Mouse (Mus musculus) central nervous system, embryonic 14 days (tissue): ENCODE results near the gene Ppfia3. TPM values are rescaled to one million over a fixed set of nuclear protein-coding genes. Genes with fewer than 3 reads are reported as not detected.

Experiments used
- polyA plus RNA-seq: library from polyadenylated mRNA; depleted of rRNA; stranded (reverse); fragments of >200 nt; gene quantifications from 2 replicates; pipeline ENCODE4 v1.2.3, GENCODE M21; 2012; rRNA removed

The Ppfia3 gene
- 44.2 and 45.9 TPM in 2 replicates for polyA plus RNA-seq

DNA sequence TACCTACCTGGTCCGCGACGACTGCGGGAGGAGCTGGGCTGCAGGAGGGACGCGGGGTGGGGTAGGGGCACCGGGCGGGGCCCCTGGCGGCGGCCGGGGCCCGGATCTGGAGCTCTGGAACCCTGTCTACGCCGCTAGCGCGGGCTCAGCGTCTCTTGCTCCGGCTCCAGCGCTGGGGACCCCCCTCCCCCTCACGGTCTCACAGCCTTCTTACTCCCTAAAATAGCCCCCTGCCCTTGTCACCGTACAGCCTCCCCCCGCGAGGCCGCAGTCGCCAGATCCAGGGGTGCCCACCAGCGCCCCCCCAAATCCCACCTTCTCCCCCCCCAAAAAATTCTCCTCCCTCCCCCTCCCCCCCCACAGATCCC lies at the start of gene Ppfia3:
Ppfia3 (minus strand) TSS at position 368 of the 368 bp plus-strand sequence.

GRCm38 (mm10) chr7:45413113-45413863 lies 46.5 kb upstream of the Ppfia3 start, which contains the start of gene Ntf5:
Gene Ntf5 (plus strand): TSS chr7:45413695.

DNA sequence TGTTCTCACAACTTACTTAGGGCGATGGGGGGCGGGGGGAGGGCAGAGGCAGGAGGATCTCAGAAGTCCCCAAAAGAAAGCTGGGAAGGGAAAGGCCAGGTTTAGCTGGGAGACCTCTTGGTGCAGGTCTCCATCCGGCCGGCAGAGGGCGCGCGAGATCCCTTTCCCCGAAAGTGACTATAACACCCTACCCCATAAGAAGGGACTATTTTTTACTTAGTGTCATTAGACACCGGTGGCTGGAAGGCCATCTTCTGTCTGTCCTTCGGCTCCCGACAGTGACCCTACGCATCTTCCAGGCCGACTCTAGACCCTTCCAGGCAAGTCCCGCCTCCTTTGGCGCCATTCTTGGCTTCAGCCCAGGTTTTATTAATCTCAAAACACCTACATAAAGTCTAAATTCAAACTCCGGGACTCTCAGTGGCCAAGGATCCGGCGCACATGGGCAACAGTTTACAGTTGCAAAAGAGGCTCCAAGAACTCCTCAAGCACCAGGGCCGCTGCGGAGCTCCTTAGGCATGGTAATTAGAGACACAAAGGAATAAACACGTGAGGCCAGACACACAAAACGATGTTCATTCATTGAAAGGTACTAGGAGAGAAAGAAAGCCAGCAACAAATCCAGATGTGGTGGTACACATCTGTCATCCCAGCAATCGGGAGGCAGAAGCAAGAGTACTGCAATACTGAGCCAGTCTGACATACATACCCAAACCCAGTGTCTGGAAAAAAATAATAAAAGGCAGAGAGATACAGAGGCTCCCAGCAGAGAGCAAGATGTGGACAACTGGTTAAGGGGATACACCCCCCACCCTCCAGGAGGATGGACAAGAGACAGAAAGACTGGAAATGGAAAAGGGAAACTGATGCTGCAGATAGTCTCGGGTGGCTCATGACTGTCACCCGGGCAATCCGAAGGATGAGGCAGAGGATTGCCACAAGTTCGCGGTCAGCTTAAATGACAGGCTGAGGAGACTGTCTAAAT lies 38.6 kb upstream of the Ppfia3 start, which contains the start of gene Kcna7:
Kcna7 (plus strand) TSS at position 563 of the 985 bp plus-strand sequence.

GRCm38 (mm10) chr7:45395578-45396336 lies 28.9 kb upstream of the Ppfia3 start, which contains the start of gene Snrnp70:
Gene Snrnp70 (minus strand): TSS chr7:45395742.

GRCm38 (mm10) chr7:45370475-45371311 lies 3.9 kb upstream of the Ppfia3 start, which contains the start of gene Lin7b:
Gene Lin7b (minus strand): TSS chr7:45370583.

DNA sequence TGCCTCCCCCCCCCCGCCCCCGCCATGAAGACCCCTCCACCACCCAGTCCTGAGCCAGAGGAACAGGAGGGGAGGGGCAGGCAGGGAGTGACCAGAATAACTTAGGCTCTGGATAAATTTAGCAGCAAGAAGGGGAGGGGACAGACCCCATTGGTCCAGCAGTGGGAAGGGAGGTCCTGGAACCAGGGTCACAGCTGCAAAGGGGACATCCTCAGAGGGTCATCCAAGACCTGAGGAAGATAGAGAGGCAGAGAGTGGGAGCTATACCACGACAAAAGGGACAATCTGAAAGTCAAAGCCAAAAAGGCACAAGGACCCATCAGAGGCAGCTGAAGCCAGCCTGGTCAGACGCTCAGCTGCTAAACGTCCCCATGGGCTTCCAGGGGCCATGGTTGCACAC lies 31.8 kb downstream of the Ppfia3 start, which contains the start of gene Hrc:
Hrc (plus strand) TSS at position 235 of the 400 bp plus-strand sequence.

DNA sequence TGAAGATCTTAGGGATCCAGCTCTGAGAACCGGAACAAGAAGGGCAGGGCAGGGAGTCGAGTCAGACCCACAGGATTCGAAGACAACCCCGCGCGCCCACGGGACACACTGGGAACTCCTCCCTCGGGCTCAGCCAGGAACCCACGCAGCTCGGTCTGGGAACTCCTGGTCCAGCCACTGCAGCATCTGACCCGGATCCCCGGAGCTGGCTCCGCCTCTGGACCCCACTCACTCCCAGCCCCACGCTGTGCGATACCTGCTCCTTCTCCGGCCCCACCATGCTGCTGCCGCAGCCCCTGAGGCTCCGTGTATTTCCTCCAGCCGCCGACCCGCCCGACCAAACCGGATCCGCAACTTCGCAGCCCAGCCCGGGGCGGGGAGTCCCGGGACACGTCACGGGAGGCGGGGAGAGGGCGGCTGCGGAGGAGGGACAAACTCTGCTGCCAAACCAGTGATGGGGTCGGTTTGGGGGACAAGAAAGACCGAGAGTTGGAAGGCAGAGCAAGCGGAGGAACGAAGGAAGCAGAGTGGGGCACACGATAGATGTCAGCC lies 33.3 kb downstream of the Ppfia3 start, which contains the start of gene Trpm4:
Trpm4 (minus strand) TSS at position 350 of the 552 bp plus-strand sequence.

Other genes starting within 250 kb of the Ppfia3 start
- gene Rps11, start 242.6 kb downstream of the Ppfia3 start, polyA plus RNA-seq, result 611 and 637 TPM in 2 replicates
- 2,227 and 2,905 TPM in 2 replicates for gene Rpl13a, start 238.3 kb downstream of the Ppfia3 start, polyA plus RNA-seq
- 0.25 TPM in 2 replicates for gene Gm45713, start 230.8 kb downstream of the Ppfia3 start, polyA plus RNA-seq
- gene Flt3l, start 230.6 kb downstream of the Ppfia3 start, polyA plus RNA-seq, result 7.7 and 10.8 TPM in 2 replicates
- 129 and 134 TPM in 2 replicates for gene Pih1d1, start 212.7 kb downstream of the Ppfia3 start, polyA plus RNA-seq
- 31.8 and 33.0 TPM in 2 replicates for gene Aldh16a1, start 212.4 kb downstream of the Ppfia3 start, polyA plus RNA-seq
- gene Slc17a7, start 203.1 kb downstream of the Ppfia3 start, polyA plus RNA-seq, result 12.2 and 25.0 TPM in 2 replicates
- 0.05 and 0.21 TPM in 2 replicates for gene Gfy, start 187.4 kb downstream of the Ppfia3 start, polyA plus RNA-seq
- 0.20 and 0.23 TPM in 2 replicates for gene Pth2, start 186.0 kb downstream of the Ppfia3 start, polyA plus RNA-seq
- gene Ccdc155, start 162.1 kb downstream of the Ppfia3 start, polyA plus RNA-seq, result 0.88 and 1.1 TPM in 2 replicates
- gene Dkkl1, start 154.9 kb downstream of the Ppfia3 start, polyA plus RNA-seq, result 2.0 and 3.2 TPM in 2 replicates
- gene Tead2, start 151.3 kb downstream of the Ppfia3 start, polyA plus RNA-seq, result 257 and 271 TPM in 2 replicates
- 1.6 and 1.8 TPM in 2 replicates for gene Cd37, start 127.9 kb downstream of the Ppfia3 start, polyA plus RNA-seq
- gene Slc6a16, start 125.9 kb downstream of the Ppfia3 start, polyA plus RNA-seq, result 0.61 and 0.96 TPM in 2 replicates
- gene Slc6a21, start 89.5 kb downstream of the Ppfia3 start, polyA plus RNA-seq, result not detected in 2 replicates
- gene Trpm4, start 33.2 kb downstream of the Ppfia3 start, polyA plus RNA-seq, result 16.8 and 23.9 TPM in 2 replicates
- 1.1 and 3.8 TPM in 2 replicates for gene Hrc, start 31.7 kb downstream of the Ppfia3 start, polyA plus RNA-seq
- 14.4 and 15.8 TPM in 2 replicates for gene Lin7b, start 3.6 kb upstream of the Ppfia3 start, polyA plus RNA-seq
- gene Snrnp70, start 28.7 kb upstream of the Ppfia3 start, polyA plus RNA-seq, result 864 and 911 TPM in 2 replicates
- not detected in 2 replicates for gene Kcna7, start 38.6 kb upstream of the Ppfia3 start, polyA plus RNA-seq
- gene Ntf5, start 46.7 kb upstream of the Ppfia3 start, polyA plus RNA-seq, result 0.10 and 0.91 TPM in 2 replicates
- 1.1 and 1.3 TPM in 2 replicates for gene Lhb, start 53.8 kb upstream of the Ppfia3 start, polyA plus RNA-seq
- gene Gys1, start 67.8 kb upstream of the Ppfia3 start, polyA plus RNA-seq, result 22.6 and 27.0 TPM in 2 replicates
- 139 and 159 TPM in 2 replicates for gene Ruvbl2, start 71.1 kb upstream of the Ppfia3 start, polyA plus RNA-seq
- 1,642 and 1,691 TPM in 2 replicates for gene Ftl1, start 92.9 kb upstream of the Ppfia3 start, polyA plus RNA-seq
- gene Bax, start 99.9 kb upstream of the Ppfia3 start, polyA plus RNA-seq, result 196 and 200 TPM in 2 replicates
- 0.12 and 0.45 TPM in 2 replicates for gene Tulp2, start 114.9 kb upstream of the Ppfia3 start, polyA plus RNA-seq
- gene Gm45808, start 119.8 kb upstream of the Ppfia3 start, polyA plus RNA-seq, result 0.16 TPM in 1 of 2 replicates, not detected in the other
- gene Dhdh, start 121.8 kb upstream of the Ppfia3 start, polyA plus RNA-seq, result 2.2 and 2.7 TPM in 2 replicates
- gene Nucb1, start 143.4 kb upstream of the Ppfia3 start, polyA plus RNA-seq, result 104 and 148 TPM in 2 replicates
- gene Ppp1r15a, start 159.2 kb upstream of the Ppfia3 start, polyA plus RNA-seq, result 15.9 and 19.8 TPM in 2 replicates
- 3.1 and 9.6 TPM in 2 replicates for gene Plekha4, start 159.3 kb upstream of the Ppfia3 start, polyA plus RNA-seq
- gene Hsd17b14, start 187.9 kb upstream of the Ppfia3 start, polyA plus RNA-seq, result 0.33 and 0.73 TPM in 2 replicates
- 31.0 and 38.8 TPM in 2 replicates for gene Bcat2, start 203.1 kb upstream of the Ppfia3 start, polyA plus RNA-seq
- gene Fgf21, start 248.5 kb upstream of the Ppfia3 start, polyA plus RNA-seq, result 0.23 TPM in 1 of 2 replicates, not detected in the other